Mouse (Mus musculus) Patski (cell line): ENCODE data around the gene Slc16a10. TPM values are rescaled to one million over a fixed set of nuclear protein-coding genes. Genes with fewer than 3 reads are reported as not detected.

ENCODE experiments used
- ATAC-seq: fragments of 100-300 bp; one replicate; pipeline ENCODE4 v1.8.0; 2021
- CTCF ChIA-PET: fragments of 350-600 bp; sonication (Branson Sonifier 250); formaldehyde crosslinking; loops from one replicate; lab custom pipeline; 2022; ENCODE audit warnings: inconsistent platforms; lab: Charles Lee
- POLR2A ChIA-PET: fragments of 350-600 bp; sonication (Branson Sonifier 250); formaldehyde crosslinking; loops from one replicate; lab custom pipeline; 2022; ENCODE audit warnings: antibody characterized with exemption, inconsistent platforms; lab: Charles Lee
- DNase-seq: peaks from one replicate; pipeline ENCODE4 v3.0.0-alpha.2; 2011; ENCODE audit warnings: low read depth, low spot score
- H3K27me3 ChIP-seq: fragments of 371-371 bp; one replicate; pipeline ENCODE4 v1.5.1; 2021
- CTCF ChIP-seq: fragments of 100-300 bp; IDR thresholded peaks from one replicate; pipeline ENCODE4 v1.5.1; 2021
- in situ Hi-C: fragments of 300-500 bp; cut with MboI; formaldehyde crosslinking; loops from 3 replicates; pipeline ENCODE4 v1.11.1; 2018; ENCODE audit warnings: low pct_unique_long_range_greater_than_20kb, mixed read lengths
- polyA plus RNA-seq: library from polyadenylated mRNA; unstranded; gene quantifications from one replicate; pipeline ENCODE4 v1.2.3, GENCODE M21; 2021

The Slc16a10 gene
- polyA plus RNA-seq, 1 experiment from 2014 or later: 9.1 TPM

DNA sequence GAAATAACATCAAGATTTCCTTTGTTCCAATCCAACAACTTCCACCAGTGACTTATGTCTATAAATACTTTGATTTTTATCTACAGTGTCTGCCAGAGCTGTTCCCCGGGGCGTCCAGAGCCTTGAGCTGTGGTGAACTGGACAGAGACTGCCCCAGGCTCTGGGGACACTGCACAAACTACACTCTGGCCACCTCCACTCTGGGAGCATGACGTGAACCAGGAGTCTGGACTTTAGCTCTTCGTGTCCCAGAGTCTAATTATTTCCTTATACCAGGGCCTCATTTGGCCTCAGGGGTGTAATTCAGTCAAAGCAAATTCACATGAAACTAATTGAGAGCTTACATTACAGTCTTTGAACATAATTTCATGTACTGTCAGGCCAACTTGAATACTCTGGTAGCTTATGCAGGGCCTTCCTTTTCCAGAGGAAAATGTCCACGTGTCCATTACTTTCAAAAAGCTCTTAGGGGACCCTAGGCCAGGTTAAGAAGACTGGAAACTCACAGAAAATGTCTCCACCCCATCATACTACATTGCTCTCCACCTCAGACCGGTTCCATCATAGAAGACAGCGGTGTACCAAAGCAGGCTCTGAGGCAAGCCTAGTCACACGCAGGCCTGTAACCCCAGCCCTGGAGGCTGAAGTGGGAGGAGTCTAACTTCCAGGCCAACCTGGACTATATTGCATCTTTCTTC is 9.9 kb upstream of the Slc16a10 start:
- peak; percentile 15 for DNase-seq
- TF ChIP-seq CTCF: no peak
- H3K27me3 ChIP-seq: peaks cover 3% of the 10 kb centered on the region
- ATAC-seq: no peak
- POLR2A ChIA-PET: no interaction called here
- in situ Hi-C loops: no loop called here
- CTCF ChIA-PET: interaction anchor here (0.9 to 1.3 kb wide), 3 partner anchors 9 to 61 kb away, joined by 3 to 4 read pairs (median 4); no protein-coding TSS in a partner anchor

DNA sequence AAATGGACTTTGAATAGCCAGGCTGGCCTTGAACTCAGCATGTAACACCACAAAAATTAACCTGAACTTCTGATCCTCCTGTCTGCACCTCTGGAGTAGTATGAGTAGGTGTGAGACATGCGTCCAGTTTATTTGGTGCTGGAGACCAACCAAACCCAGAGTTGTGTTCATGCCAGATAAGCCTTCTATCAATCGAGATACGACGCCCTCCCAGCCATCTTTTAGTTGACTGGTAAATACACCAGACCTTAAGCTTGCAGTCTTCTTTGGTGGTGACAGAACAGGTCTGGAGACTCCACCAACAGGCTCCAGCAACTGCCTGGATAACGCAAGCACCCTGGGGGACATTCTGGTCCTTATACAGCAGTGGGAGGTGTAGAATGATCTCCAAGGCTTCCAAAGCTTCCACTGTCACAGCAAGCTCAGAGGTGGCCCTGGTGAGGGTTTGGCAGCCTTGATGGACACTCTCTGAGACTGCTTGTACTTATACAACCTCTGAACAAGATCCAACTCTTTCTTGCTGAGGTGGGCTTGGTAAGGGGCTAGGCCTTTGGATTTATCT is 7.6 kb upstream of the Slc16a10 start:
- no peak for TF ChIP-seq CTCF
- ATAC-seq (no peak), DNase-seq (no peak)
- H3K27me3 ChIP-seq: peaks cover 3% of the 10 kb centered on the region
- CTCF ChIA-PET: no interaction called here
- POLR2A ChIA-PET: no interaction called here
- in situ Hi-C loops: loop anchor here (10.0 kb wide), 1 partner anchor 95 kb away; no protein-coding TSS in a partner anchor

DNA sequence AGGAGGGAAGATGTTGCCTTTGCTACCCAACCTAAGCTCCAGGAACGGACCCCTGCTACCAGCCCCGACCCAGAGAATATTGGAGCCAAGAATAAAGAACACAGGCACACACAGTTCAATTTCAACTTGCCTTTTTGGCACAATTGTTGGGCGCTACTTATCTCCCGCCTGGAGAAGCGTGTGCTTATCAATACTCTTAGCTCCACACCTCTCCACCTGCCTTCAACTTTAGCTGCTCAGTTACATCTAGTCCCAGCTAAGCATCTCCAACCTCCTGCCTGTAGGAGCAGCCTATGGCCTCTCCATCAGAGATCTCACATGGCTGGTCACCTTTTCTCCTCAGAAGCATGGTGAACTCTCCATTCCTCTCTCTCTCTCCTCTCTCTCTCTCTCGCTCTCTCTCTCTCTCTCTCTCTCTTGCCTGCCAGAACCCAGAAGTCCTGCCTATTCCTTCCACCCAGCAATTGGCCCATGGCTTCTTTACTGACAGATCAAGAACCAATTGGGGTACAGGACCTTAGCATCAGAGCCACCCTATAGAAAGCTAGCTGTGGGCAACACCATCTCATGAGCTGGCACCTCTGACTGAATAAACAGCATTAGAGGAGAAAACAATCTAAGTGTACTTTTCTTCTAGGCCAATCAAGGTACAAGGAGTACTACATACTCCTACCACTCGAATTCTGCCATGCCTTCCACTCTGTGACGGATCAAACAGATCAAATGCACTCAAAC is 5.4 kb upstream of the Slc16a10 start:
- CTCF ChIA-PET: interaction anchor here (1.3 kb wide), 2 partner anchors 19 to 189 kb away, joined by 4 read pairs; no protein-coding TSS in a partner anchor
- POLR2A ChIA-PET: no interaction called here
- peaks cover 3% of the 10 kb centered on the region for H3K27me3 ChIP-seq
- ATAC-seq (no peak), DNase-seq (no peak)
- in situ Hi-C loops: loop anchor here (10.0 kb wide), 1 partner anchor 93 kb away; no protein-coding TSS in a partner anchor
- no peak for TF ChIP-seq CTCF

DNA sequence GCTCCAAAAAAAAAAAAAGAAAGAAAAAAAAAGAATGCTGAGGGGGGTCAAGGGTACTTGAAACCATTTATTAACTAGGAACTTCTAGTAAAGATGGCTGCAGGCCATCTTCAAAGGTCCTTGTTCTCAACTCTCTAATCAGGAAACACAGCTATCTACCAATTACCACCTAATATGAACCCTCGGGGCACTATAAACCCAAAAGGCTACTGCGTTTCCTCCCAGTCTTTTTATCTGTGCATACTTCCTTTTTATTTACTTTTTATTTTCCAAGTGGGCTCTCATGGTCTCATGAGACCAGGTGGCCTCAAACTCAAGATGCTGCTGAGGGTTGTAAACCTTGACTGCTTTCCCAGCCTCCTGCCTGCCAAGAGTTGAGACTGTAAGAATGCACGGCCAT is 4.4 kb upstream of the Slc16a10 start:
- TF ChIP-seq CTCF: no peak
- ATAC-seq (no peak), DNase-seq (no peak)
- ChIA-PET CTCF (interaction anchor here (1.1 to 1.3 kb wide), 2 partner anchors 20 to 66 kb away, joined by 3 to 4 read pairs; no protein-coding TSS in a partner anchor), POLR2A (no interaction called here)
- peaks cover 3% of the 10 kb centered on the region for H3K27me3 ChIP-seq
- in situ Hi-C loops: loop anchor here (10.0 kb wide), 1 partner anchor 92 kb away; no protein-coding TSS in a partner anchor

DNA sequence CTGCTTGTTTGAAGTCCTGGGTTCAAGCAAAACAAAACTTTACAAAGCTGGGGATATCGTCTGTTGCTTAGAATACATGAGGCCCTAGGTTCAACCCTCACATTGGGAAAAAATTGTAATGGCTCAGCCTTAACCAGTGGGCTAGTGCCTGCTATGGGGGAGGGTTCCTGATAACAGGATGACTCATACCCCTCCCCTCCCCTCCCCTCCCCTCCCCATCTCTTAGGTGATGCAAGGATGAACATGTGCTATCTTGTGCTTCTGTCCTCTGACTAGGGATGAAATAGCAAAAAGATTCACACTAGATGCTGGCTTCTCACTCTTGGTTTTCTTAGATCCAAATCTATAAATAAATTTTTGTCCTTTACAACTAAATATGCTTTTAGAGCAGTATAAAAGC is 2.8 kb upstream of the Slc16a10 start:
- no peak for DNase-seq
- no peak for TF ChIP-seq CTCF
- POLR2A ChIA-PET: interaction anchor here (0.6 kb wide), 1 partner anchor 60 kb away, joined by 3 read pairs; no protein-coding TSS in a partner anchor
- in situ Hi-C loops: loop anchor here (10.0 kb wide), 1 partner anchor 90 kb away; no protein-coding TSS in a partner anchor
- peaks cover 3% of the 10 kb centered on the region for H3K27me3 ChIP-seq
- CTCF ChIA-PET: interaction anchor here (0.6 to 1.0 kb wide), 2 partner anchors 17 to 91 kb away, joined by 3 read pairs; no protein-coding TSS in a partner anchor
- ATAC-seq: no peak

DNA sequence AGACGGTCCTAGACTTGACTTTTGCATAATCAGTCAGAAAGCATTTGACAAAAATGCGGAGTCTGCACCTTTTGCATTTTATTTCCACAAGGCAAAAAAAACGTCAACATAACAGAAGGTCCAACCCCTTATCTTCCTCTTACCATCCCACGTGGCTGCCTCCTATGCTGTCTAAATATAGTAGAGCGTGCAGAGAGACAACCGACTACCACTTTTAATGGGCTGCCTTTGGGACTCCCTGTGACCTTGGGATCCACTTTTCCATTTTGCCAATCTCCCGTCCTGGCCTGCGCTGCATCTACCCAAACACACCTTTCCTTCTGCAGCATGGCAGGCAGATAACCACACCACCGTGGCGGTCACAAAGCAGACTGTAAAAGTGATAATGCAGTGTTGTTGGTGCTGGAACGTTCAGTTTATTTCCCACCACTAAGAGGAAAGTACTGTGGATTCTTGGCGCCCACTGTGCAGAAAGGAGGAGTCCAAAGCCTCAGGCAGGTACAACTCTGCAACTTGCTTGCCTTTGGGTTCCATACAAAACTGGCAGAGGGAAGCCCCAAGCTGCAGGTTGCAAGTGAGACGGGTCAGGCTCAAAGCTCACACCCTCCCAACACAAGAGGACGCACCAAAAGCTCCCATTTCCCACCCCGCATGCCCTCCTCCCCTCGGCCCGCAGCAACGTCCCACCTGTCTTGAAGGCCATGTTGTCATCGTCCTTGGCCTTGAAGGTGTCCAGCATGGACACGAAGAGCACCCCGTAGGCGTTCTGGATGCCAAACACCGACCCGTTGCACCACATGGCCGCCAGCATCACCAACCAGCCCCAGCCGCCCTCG is 824 bp downstream of the Slc16a10 start:
- ChIA-PET CTCF (no interaction called here), POLR2A (interaction anchor here (0.5 kb wide), 1 partner anchor 48 kb away, joined by 3 read pairs; no protein-coding TSS in a partner anchor)
- TF ChIP-seq CTCF: no peak
- in situ Hi-C loops: loop anchor here (10.0 kb wide), 1 partner anchor 86 kb away; no protein-coding TSS in a partner anchor
- H3K27me3 ChIP-seq: no peaks in the 10 kb centered on the region
- ATAC-seq (peak; percentile 36), DNase-seq (no peak)

DNA sequence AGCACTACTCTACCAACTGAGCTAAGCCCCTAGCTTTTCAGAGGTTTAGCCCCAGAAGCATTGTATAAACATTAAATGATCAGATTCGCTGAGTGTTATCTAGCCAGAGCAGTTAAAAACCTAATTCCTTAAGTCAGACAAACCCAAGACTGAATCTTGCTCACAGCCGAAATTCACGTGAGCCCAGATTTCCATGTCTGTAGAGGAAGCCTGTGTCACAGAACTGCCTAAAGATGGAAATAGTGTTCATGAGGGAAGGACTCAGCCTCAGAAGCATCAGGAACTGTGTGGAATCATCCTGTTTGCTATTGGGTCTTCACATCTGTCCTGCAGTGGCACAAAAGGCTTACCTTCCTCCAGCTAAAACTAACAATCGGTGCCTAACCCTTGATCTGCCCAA is 2.4 kb downstream of the Slc16a10 start:
- ChIA-PET POLR2A (no interaction called here), CTCF (no interaction called here)
- TF ChIP-seq CTCF: no peak
- in situ Hi-C loops: loop anchor here (10.0 kb wide), 1 partner anchor 85 kb away; no protein-coding TSS in a partner anchor
- H3K27me3 ChIP-seq: no peaks in the 10 kb centered on the region
- ATAC-seq (no peak), DNase-seq (no peak)

DNA sequence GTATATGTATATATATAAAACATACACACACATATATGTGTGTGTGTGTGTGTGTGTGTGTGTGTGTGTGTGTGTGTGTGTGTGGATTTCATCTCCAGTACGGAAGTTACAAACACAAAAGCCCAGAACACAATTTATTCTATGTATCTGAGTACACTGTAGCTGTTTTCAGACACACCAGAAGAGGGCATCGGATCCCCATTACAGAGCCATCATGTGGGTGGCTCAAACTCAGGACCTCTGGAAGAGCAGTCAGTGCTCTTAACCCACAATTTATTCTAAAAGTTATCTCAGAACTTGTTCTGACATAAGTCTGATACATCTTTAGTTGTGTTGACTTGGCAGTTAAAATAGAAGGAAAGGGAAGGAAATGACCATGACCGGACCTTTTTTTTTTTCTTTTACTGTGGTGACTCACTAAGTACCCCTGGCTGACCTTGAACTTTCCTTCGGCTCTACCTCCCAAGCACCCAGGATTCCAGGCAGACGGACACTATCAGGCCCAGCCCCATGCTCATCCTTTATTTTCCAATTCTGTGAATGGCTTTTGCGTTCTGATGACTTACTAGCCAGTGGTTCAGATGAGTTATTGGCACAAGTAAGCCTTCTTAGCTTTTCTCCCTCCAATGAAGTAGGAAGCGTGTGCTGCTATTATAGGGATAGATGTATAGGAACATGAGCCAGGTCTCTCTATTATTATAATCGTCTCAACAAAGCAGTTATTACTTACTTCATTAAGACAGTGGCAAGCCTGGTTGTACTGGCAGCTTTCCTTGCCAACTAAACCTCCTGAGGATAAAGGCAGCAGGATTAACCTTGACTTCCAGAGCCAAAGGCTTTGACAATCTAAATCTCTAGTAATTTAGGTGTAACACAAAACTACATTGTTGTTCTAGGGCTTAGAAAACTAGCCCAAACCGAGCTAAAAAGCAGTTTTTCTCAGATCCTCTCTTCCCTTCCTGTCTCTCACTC is 6.0 kb downstream of the Slc16a10 start:
- TF ChIP-seq CTCF: peak; percentile 43
- H3K27me3 ChIP-seq: no peaks in the 10 kb centered on the region
- in situ Hi-C loops: no loop called here

DNA sequence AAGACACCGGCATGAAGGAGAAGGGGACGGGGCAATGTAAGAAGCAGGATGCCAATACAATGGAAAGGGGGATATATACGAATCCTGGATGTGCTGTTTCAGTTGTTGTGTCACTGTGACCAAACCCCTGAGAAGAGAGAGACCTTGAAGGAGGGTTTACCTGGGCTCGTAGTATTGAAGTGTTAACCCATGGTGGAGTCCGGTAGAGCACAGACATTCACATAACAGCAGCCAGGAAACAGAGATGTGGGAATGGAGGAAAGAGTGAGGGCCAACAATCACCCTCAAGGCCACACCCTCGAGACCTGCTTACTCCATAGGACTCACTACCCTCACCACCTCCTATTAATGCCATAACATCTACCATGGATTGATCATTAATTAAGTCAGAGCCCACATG is 7.2 kb downstream of the Slc16a10 start:
- TF ChIP-seq CTCF: no peak
- DNase-seq: no peak
- H3K27me3 ChIP-seq: no peaks in the 10 kb centered on the region
- POLR2A ChIA-PET: no interaction called here
- in situ Hi-C loops: no loop called here
- CTCF ChIA-PET: interaction anchor here (2.3 kb wide), 1 partner anchor 78 kb away, joined by 13 read pairs; no protein-coding TSS in a partner anchor
- no peak for ATAC-seq

More for the DNA sequence above, 6.0 kb downstream of the Slc16a10 start:
- ChIA-PET POLR2A (no interaction called here), CTCF (interaction anchor here (1.2 to 2.3 kb wide), 3 partner anchors 32 to 83 kb away, joined by 3 to 13 read pairs (median 3); no protein-coding TSS in a partner anchor)
- no peak for ATAC-seq
- peak; percentile 2 for DNase-seq
